Mouse (Mus musculus) brain, embryonic 18.5 days (tissue): ENCODE data around the gene Msmb.
"Not testable (repeated sequence)": the region's sequence is repeated elsewhere in the genome, so short reads cannot be mapped to it uniquely, and the experiment has no call there.

Source experiments
- DNase-seq: peaks from one replicate; pipeline ENCODE4 v3.0.0-alpha.2; 2012; ENCODE audit warnings: low read depth, low spot score

Gene Msmb

DNA sequence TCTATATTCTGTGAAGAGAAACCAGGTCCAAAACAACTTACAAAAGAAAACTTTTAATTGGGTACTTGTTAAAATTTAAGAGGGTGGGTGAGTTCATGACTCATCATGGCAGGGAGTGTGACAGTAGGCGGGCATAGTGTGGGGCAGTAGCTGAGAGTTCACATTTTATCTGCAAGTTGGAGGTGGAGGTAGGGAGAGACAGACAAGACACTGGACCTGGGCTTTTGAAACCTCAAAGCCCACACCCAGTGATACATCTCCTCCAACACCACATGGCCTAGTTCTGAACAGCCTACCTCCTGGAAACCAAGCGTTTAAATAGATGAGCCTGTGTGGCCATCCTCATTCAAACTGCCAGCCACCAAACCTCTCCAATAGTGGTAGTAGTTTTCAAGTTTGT, 33.5 kb downstream of the Msmb start:
- no peak for DNase-seq

DNA sequence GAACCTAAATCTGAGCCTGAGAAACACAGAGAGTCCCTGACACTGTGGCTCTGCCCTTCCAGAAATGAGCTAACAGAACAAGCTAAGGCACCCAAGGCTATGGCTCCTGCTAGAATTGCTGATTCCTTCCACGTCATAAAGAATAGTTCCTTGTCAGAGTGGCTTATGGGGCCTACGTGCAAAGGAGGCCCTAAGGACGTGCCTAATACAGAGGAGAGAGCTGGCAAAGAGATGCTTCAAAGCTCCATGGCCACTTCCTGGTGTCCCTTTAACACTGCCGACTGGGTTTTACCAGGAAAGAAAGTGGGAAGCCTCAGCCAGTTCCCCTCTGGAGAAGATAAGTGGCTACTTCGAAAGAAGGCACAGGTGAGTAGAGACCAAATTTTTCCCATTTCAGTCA, 34.8 kb downstream of the Msmb start:
- DNase-seq = not testable (repeated sequence)

GRCm38 (mm10) chr14:32179393-32180195, 37.8 kb downstream of the Msmb start:
- DNase-seq = no peak

DNA sequence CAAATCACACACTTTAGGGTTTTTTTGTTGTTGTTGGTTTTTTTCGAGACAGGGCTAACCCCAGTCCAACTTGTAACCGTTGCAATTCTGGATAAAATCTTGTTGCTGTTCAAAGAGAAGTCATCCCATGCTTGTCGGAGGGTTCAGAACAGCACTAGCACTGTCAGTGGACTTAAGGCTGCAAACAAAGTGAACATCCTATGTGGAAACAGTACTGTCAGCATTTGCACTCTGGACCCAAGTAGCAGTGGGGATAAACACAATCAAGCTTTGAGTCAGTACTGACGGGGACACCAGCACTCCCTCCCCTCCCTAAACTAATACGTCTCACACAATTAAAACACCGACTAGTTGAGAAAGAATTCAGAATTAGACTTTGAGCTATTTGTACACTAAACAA, 39.0 kb downstream of the Msmb start:
- no peak for DNase-seq

- no peak for DNase-seq
These were observed 42.0 kb downstream of the Msmb start for GRCm38 (mm10) chr14:32183846-32184245.

GRCm38 (mm10) chr14:32190627-32191391, 49.0 kb downstream of the Msmb start:
- DNase-seq = no peak

GRCm38 (mm10) chr14:32191926-32192325, 50.1 kb downstream of the Msmb start:
- no peak for DNase-seq

GRCm38 (mm10) chr14:32192437-32192836, 50.6 kb downstream of the Msmb start:
- no peak for DNase-seq

- DNase-seq = not testable (repeated sequence)
These were observed 51.7 kb downstream of the Msmb start for GRCm38 (mm10) chr14:32193557-32193956.

GRCm38 (mm10) chr14:32201354-32201753, 59.5 kb downstream of the Msmb start:
- no peak for DNase-seq

- DNase-seq = peak; percentile 78
These were observed 60.1 kb downstream of the Msmb start, which contains the start of the genes Timm23 and Parg for GRCm38 (mm10) chr14:32201791-32202451. Gene Timm23, minus strand, starts transcription at chr14:32201898. Gene Parg, plus strand, starts transcription at chr14:32201949.
